ENCODE assay signal across 11 mouse cellular contexts in the genomic region with DNA sequence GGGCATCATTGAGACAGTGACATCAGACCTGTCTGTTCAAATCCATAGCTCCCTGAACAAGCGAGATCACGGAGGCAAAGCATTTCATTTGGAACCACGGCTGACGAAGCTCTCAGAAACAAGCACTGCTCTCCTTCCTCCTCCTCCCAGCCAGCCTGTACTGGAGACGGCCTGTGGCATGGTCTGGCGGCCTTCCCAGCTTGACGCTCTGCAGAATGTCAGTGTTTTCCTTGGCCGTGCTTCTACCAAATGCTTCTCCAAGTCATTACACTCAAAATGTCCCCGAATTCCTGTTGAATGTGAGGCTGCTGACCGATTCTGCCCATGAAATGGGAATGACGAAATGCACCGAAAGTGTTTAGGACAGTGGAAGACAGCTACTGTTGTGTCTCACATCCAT. TPM values are rescaled to one million over a fixed set of nuclear protein-coding genes. Genes with fewer than 3 reads are reported as not detected.
DNase-seq lines count a peak whose midpoint lies in the region.
"Had no signal": no experiment of that assay in that cellular context is flagged by ENCODE, and none has a peak within 500 bp of the region (broad histone marks: within the 10 kb centered on the region; RNA-seq: fewer than 3 reads in every experiment).

No protein-coding gene starts in this region.

- peak; percentile 46 for DNase-seq in layer of hippocampus, adult 11-12 months (ENCODE audit: low spot score)
- no peak for DNase-seq in layer of hippocampus, adult 9-10 months (ENCODE audit: low spot score)
- peak; percentile 63 for DNase-seq in adrenal gland, adult 2 months
- DNase-seq in frontal cortex, postnatal 36 days (ENCODE audit: low spot score in 2 of 2): peak; percentile 19 to 31
- DNase-seq in kidney, postnatal 14 days: peak; percentile 68
- peak; percentile 34 for DNase-seq in ovary, postnatal 36 days (ENCODE audit: low spot score)
- no peak for DNase-seq in gastrocnemius, postnatal 10 days
- no peak for DNase-seq in spleen, postnatal 10 days (ENCODE audit: low spot score in 2 of 2)

RNA-seq across cellular contexts. Expression of gene Erich6b, which starts 6.7 kb away (rescaled TPM):
- total RNA-seq in adrenal gland, adult 2 months (2021): not detected
- not detected in 2 replicates for polyA plus RNA-seq in adrenal gland, adult 2 months (2012; rRNA removed)
- total RNA-seq in gastrocnemius, postnatal 10 days (2021): not detected
- total RNA-seq: ES-E14 had no signal
- polyA plus RNA-seq: embryonic facial prominence, embryonic 15.5 days; liver, embryonic 16.5 days had no signal

RNA-seq across cellular contexts. Expression of gene Spert, which starts 42.4 kb away (rescaled TPM):
- total RNA-seq in adrenal gland, adult 2 months (2021): not detected
- not detected in 2 replicates for polyA plus RNA-seq in adrenal gland, adult 2 months (2012; rRNA removed)
- not detected for total RNA-seq in gastrocnemius, postnatal 10 days (2021)
- total RNA-seq: ES-E14 had no signal
- polyA plus RNA-seq: embryonic facial prominence, embryonic 15.5 days; liver, embryonic 16.5 days had no signal

Comparison
In these comparisons a context has a peak if more than half of its experiments do, and no peak if none do; other contexts are left out.
1. DNase-seq: peak in layer of hippocampus, adult 11-12 months (single experiment), adrenal gland, adult 2 months (single experiment), frontal cortex, postnatal 36 days (2 of 2), kidney, postnatal 14 days (single experiment) and ovary, postnatal 36 days (single experiment); none in layer of hippocampus, adult 9-10 months (single experiment), gastrocnemius, postnatal 10 days (single experiment) and spleen, postnatal 10 days (0 of 2).